Mouse (Mus musculus): ENCODE data around the gene Tex10.
A peak's percentile ranks its signal among the peaks of the same experiment; 100 is the strongest.
"Not testable (repeated sequence)": the region's sequence is repeated elsewhere in the genome, so short reads cannot be mapped to it uniquely, and the experiment has no call there.

The Tex10 gene

DNA sequence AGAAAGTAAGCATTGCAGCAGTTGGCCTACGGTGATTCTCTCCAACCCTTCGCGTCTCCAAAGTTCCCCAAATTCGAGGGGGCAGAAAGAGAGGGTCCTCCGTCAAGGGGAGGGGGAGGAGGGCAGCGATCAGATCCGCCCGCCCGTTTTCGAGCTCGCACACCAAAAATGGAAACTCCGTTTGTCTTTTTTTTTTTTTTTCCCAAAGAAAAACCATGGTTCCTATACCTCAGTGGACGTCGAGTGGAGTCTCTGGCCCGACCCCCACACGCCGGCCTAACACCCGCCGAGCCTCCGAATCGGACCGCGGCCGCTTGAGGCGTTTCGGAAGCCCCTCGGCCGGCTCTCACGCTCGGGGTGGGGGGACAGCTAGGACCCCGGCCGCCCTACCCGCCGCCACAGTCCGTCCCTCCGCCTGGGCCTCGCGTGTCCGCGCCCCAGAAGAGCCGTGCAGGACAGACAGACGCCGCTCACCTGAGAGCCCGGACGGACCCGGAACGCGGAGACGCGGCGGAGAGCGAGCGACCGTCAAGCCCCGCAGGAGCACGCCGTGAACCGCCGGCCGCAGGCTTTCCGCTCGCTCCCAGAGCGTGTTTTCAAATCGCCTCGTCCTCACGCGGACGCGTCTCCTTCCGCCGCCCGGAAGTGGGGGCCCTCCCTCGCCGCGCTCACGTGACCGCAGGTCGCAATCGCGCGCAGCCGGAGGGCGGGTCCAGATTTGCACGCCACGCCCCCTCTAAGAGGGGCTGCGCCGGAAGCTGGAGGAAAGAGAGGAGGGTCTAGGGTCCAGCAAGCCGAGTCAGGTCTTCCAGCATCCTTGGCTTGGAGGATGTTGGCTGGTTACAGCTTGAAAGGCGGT lies at the start of gene Tex10:
TSS of gene Tex10 (minus strand) at position 668 of the 859 bp plus-strand sequence.
- peak; percentile 90 for DNase-seq

DNA sequence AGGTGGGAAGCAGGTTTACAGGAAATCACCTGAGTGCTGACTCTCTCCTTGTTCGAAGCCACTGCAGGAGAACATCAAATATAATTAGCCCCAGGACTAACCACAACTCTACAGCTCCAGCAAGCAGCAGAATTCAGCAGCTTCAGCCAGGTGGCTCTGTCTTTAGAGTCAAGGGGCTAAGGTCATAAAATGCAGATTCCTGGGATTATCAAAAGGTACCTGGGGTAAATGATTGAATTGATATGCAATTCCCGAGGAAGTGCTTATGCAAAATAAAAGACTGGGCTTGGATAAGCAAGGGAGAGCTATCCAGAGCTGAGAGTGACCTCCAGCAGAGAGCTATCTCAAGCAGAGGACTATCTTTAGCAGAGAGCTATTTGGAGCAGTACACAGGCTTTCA lies 37.6 kb upstream of the Tex10 start:
- no peak for DNase-seq

DNA sequence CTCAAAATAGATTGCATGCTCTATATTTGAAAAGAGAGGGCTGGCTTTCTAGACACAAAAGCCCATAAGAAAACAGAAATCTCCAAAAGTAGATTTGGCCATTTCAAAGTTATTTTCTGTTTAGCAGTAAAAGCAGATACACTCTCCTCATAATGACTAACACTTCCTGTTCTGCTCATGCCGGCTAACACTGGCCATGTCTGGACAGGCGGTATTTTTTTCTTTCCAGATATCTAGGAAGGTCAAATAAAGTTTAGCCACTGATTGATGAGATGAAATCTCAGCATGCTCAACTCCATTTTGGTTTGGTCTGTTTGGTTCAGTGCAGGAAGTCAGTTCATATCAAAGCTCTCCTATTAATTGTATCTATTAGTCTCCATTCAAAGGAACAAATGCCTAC lies 19.3 kb upstream of the Tex10 start:
- DNase-seq = no peak

DNA sequence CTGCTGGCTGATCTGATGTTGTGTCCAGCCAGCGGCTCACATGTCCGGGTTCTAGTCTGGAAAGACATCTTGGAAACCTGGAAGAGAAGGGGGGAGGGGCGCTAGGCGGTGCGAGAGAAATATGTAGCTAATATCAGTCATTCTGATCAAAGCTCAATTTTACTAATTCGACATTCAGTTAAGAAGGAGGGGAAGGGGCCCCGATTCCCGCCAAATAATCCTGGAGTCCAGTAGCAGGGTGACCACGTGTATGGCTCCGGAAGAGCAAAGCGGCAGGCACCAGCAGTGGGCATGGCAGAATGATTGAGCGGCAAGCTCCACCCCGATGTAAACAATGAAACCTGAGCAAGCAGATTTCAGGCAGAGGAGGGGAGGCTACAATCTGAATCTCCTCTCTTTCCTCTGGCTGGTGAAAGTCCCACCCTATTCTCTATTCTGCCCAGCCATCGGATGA lies 18.1 kb upstream of the Tex10 start:
- no peak for DNase-seq

DNA sequence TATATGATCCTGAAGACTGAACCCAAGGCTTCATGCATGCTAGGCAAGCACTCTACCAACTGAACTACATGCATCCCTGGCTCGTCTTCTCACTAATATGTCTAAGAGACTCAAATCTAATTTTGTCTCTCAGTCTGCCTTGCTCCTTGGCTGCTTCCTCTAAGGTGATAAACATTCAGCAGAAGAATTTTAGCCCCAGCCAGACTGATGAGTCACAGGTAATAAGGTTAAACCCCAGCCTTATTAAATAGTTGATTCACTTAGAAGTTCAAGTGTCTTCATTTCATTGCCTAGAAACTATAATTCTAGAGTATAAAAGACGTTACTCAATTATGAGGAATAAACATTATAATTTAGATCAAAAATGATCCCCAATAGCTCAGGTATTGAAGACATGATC lies 15.7 kb upstream of the Tex10 start:
- DNase-seq = no peak

DNA sequence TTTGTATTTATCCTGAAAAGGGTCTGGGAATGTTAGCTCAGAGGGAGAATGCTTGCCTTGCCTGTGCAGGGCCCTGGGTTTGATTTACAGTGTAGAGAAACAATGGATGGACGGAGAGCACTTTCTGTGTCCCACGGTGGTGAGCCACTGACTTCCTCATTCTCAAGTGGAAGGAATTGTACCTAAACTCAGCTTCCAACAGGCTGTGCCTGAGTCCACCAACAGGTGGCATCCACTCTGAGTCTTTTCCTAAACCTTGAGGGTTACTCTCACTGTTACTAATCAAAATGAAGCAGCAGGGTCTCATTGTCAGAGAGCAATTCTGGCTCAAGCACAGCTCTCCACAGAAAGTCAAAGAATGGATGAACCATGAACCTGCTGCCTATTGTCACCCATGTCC lies 8.0 kb upstream of the Tex10 start:
- DNase-seq = peak; percentile 8

DNA sequence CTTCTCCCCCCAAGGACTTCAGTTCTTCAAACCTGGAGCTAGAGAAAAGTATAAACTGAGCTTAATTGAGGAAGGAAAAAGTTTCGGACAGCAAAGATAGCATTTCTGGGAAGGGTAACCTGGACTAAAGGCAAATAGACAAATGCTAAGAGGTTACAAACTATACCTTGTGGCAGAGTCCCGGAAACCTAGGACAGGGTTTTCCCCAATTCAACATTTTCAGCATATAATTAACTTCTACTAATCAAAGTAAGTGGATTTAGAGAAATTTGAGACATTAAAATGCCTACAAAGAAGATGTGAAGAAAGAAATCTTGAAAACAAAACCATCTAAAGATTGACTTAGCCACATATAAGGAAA lies 372 bp upstream of the Tex10 start:
- DNase-seq = no peak

DNA sequence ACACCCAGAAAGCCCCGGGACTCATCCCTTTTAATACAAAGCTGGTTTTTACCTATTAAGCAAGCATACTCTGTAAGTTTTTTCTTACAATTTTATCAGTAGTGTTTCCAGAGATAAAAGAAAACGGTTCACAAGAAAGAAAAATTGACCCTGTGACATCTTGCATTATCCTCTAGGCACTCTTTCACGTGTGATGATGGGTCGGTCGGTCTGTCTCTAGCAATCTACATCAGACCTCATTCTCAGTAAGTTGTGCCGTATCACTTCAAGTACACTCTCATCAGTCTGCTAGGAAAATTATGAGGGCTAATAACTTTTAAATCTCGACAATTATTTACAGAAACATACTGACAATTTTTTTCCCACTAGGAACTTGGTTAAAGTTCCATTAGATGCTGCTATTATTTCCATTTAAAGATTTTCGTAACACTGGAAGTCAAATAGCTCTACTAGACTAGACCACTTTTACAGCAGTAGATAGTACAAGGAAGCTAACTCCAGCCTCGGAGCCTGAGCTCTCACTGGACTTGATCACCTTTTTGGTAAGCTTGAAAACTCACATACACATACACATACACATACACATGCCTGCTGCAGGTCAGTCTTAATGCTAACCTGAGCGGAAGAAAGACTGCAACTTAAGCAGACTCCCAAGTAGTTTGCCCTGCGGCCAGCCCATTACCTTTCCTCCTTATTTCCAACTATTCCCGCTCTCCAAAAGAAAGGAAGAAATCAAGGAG lies 1.0 kb downstream of the Tex10 start:
- no peak for DNase-seq

DNA sequence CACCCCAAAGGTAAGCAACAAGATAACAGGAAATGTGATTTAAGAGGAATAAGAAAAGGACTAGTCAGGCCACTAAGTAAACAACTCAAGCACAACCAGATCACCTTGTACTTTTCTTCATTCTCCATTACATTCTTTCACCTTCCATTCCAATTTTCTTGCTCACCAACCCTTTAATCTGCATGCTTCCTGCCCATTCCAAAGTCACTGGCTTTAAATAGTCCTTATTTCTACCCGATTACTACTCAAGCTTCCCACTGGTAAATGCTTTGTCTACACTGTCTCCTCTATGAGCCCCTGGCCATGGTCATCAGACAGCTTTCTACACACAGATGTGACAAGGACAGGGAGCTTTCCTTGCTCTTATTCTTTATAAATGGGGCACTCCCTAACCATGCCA lies 2.3 kb downstream of the Tex10 start:
- no peak for DNase-seq

DNA sequence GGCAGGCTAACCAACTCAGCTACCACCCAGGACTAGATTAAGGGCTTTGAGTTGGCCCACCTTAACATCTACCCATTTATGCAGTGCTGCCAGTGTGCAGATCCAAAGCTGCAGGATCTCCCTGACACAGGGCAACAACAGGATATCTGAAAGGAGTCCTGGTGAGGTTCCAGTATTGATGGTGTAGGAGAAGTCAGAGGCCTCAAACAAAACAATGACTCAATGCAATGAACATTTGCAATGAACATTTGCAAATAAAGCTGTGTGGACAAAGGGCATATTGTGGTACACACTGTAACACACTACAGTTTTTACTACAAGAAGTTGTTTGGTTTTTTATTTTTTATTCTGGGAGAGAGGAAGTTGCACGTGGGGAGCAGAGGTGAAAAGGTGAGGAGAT lies 12.2 kb downstream of the Tex10 start:
- no peak for DNase-seq

DNA sequence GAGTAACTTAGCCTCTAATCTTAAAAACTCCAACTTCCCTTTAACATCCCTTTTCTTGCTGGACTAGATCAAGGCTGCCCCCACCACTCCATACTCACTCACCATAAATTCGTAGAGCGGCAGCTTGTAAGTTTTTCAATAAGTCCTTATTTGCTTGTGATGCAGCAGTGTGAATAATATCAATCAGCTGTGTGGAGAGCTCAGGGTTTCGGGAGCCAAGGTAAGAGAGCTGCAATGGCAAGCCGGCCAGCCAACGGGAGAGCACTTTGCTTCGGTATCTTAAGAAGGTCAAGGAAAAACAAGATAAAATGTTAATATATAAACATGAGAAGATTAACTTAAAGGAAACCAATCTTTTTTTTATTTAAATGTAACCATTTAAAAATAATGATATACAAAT lies 14.8 kb downstream of the Tex10 start:
- no peak for DNase-seq

DNA sequence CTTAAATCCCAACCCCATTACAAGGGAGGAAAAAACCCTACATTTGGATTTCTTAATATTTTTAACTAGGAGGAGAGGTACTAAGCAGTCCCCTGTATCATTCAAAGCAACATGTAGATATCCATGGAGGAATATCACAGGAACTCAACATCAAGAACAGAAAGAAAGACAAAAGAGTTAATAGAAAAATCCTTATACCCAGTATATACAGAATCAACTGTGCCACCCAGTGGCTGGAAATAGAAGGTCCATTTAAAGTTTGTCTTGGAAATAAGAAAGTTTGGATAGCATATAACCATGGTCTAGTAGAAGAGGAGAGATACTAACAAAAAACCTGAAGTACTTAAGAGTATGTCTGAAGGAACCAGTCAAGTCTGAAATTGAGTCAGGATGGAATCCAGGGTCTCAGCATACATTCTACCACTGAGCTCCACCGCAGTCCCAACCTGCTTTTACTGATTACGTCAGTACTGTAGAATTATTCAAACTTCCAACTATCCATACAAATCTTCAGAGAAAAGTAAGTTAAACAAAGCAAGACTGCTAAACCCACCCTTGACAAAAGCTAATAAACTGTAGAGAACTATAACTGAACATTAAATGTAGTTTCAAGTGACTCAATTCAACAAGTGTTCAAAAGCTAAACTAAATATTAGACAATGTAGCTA lies 19.0 kb downstream of the Tex10 start:
- DNase-seq = no peak

DNA sequence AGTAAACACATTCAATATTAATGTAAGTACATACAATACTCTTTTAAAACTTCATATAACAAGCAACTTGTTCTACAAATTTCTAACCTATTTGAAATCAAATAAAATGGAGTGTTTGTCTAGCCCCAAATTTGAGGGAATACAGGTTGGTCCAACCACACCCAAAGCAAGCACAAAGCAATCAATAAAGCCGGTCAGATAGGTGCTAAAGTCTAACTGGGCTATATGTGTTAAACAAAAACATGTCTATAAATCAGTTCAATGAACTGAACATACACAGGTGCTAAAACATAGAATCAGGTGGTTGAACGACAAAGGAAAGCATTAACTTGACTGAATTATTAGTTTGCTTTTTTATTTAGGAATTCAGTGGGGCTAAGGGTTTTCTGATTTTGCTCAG lies 45.2 kb downstream of the Tex10 start:
- DNase-seq = no peak

DNA sequence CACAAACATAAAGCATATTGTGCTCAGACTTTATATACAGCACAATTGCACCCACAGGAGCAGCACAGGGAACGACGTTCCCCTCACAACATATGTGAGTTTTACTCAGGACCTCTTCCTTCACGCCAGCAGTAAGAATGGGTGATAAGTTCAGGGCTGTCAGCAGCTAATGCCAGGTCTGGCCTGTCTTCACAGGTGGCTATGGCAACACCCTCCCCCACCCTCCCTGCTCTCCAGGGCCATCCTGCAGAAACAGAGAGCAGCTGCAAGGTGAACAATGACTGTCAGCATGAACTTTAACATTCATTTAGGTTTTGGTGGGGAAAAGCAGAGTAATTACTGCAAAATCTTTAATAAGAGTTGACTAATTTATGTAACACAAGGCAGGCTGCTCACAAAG lies 45.8 kb downstream of the Tex10 start:
- no peak for DNase-seq

DNA sequence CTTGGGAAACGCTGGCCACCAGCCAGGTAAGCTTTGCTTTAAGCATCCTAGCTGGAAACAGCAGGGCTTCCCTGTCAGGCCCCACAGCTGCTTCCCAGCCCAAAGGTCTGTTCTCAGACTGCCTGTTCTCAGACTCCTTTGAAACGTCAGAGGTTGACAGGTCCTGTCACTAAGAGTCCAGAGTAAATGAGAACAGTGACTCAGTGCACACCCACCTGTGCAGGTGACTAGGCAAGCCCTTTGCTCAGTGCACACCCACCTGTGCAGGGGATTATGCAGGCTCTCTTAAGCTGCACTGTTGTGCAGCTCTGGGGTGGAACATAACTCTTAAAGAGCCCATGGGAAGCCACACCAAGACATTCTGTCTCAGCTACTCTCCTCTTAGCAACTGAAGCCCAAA lies 49.5 kb downstream of the Tex10 start:
- no peak for DNase-seq

DNA sequence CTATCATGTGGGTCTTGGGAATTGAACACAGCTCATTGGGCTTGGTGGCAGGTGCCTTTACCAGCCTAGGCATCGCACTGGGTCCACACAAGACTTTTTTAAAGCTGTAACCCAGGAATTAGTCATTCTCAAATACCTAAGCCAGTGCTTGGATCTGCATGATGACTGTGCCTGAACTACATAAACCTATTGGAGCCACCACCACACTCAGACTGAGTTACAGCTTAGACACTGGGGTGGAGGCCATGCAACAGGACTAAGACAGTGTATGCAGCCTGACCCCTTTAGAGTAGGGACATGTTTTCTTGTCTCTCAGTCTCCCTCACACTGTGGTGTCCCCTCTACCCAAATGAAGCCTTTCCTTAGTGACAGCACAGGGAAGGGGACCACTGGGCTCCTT lies 50.6 kb downstream of the Tex10 start:
- no peak for DNase-seq

DNA sequence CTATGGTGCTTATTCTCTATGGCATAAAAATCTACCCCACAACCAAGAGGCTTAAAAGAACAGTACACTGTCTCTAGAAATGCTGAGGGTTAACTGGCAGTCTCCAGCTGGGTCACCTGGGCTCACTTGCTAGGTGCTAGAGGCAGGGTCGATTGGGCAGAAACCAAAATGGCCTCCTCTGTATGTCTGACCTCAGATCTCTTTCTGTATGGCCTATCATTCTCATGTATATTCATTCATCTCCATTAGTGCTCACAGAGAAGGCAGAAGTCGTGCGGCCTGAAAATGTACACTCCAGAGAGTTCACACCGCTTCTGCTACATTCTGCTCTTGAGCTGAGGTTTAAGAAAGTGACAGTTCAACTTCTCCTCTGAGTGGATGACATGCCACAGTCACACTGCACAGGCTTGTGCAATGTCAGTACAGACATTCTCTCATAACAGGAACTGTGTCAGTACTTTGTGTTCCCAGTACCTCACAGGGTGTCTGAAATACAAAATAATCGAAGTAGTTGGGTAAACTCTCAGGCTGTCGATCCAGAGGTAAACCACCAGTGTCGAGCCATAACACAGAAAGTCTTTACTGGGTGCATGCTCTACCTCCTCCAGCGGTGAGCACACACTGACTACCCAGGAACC lies 54.3 kb downstream of the Tex10 start:
- DNase-seq = no peak

DNA sequence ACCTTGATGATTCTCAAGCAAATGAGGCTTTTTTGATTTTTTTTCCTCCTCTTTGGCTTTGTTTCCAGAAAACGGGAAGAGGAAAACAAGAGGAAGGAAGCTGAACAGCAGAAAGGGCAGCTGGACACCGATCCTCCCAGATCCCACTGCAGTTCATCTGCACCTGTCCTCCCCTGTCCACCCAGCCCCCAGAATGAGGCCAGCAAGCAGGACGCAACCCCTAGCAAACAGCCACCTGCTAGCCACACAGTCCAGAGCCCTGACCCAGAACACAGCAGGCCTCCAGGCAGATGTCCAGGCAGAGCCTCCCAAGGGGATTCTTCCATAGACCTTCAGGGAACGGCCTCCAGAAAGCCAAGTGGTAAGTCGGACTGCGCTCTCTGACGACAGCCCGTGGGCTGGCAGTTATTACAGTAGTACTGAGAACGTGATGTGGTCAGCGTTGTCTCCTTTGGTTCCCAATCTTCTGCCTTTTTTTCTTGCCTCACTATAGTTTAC lies 57.4 kb downstream of the Tex10 start:
- no peak for DNase-seq

DNA sequence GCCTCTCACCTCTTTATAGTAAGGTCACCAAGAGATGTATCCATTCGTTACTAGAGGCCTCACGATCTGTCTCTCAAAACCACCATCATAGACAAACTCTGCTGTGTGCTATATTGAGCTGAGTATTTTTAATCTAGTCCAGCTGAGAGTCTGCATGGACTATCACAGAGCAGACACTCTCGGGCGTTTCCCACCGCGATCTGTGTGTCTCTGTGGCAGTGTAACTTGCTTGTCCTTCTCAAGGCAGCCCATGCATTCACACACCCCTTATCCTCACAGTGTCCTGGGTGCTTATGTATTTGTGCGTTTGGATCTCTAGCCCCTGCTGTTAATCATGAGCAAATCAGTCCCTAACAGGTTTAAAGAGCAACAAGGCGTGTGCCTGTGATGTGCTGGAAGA lies 59.8 kb downstream of the Tex10 start:
- no peak for DNase-seq

DNA sequence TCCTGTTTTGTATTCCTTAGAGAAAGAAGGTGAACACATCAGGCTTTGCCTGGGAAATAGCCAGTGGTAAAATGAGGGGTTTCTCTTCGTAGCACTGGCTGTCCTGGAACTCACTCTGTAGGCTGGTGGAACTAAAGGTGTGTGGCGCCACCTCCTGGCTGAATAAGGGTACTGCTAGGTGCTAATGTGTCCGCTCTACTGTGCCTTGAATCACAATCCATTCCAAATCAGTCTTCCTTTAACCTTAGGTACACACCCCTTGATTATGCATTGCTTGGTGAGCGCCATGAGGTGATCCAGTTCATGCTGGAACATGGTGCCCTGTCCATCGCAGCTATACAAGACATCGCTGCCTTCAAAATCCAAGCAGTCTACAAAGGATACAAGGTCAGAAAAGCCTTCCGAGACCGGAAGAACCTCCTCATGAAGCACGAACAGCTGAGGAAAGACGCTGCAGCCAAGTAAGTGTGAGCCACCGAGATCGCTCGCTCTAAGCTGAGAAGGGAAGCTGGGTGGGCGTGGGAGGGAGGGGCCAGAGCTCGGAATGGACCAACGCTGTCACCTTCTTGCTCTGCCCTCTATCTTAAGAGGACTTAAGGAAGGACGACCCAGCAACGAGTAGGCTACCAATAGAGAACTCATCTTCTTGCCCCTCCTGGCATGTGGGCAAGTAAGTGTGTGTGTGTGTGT lies 65.8 kb downstream of the Tex10 start:
- DNase-seq = peak; percentile 76

DNA sequence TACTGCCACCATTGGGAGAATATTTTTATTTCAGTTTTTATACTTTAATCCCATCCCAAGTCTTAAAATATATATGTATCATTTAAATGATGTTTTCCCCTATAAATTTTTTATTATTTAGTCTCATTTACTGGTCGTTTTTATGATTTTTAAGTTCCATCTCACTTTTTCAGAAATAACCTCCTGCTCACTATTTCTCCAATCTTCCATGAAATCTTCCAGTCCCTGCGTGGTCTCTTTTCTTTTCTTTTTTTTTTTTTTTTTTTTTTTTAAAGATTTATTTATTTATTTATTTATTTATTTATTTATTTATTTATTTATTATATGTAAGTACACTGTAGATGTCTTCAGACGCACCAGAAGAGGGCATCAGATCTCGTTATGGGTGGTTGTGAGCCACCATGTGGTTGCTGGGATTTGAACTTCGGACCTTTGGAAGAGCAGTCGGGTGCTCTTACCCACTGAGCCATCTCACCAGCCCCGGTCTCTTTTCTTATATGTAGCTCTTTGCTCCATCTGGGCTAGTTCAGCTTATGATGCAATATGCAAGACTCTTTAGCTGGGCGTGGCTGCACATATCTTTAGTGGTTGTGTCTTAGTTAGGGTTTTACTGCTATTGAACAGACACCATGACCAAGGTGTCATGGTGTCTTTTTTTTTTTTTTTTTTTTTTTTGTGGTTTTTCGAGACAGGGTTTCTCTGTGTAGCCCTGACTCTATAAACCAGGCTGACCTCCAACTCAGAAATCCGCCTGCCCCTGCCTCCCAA lies 67.4 kb downstream of the Tex10 start:
- not testable (repeated sequence) for DNase-seq

All from right cerebral cortex, postnatal 4 days (tissue).